Mouse (Mus musculus): ENCODE measurements around the gene Sds. TPM values are rescaled to one million over a fixed set of nuclear protein-coding genes. Genes with fewer than 3 reads are reported as not detected.

The Sds gene
- total RNA-seq, 2 experiments from 2014 or later, result not detected

- no peak for ATAC-seq (replicated peaks; ENCODE audit: poor library complexity)
Observed at GRCm38 (mm10) chr5:120439887-120440670, 36.2 kb upstream of the Sds start.

- peak; percentile 89 for ATAC-seq (replicated peaks; ENCODE audit: poor library complexity)
Observed at GRCm38 (mm10) chr5:120440733-120441132, 35.6 kb upstream of the Sds start.

GRCm38 (mm10) chr5:120447305-120447704, 29.0 kb upstream of the Sds start:
- ATAC-seq (replicated peaks; ENCODE audit: poor library complexity), result no peak

- ATAC-seq (replicated peaks; ENCODE audit: poor library complexity), result peak; percentile 47
Observed at GRCm38 (mm10) chr5:120454756-120455337, 21.5 kb upstream of the Sds start.

- 0 out of 2 replicates have a peak, but pooled peaks have one; percentile 7 for ATAC-seq (replicated peaks; ENCODE audit: poor library complexity)
Observed at GRCm38 (mm10) chr5:120456253-120456652, 20.1 kb upstream of the Sds start.

- no peak for ATAC-seq (replicated peaks; ENCODE audit: poor library complexity)
Observed at GRCm38 (mm10) chr5:120456841-120457554, 19.3 kb upstream of the Sds start.

- peak; percentile 63 for ATAC-seq (replicated peaks; ENCODE audit: poor library complexity)
Observed at GRCm38 (mm10) chr5:120457628-120458027, 18.7 kb upstream of the Sds start.

- ATAC-seq (replicated peaks; ENCODE audit: poor library complexity), result peak; percentile 38
Observed at GRCm38 (mm10) chr5:120459133-120459532, 17.2 kb upstream of the Sds start.

- ATAC-seq (replicated peaks; ENCODE audit: poor library complexity), result no peak
Observed at GRCm38 (mm10) chr5:120461902-120462301, 14.4 kb upstream of the Sds start.

- ATAC-seq (replicated peaks; ENCODE audit: poor library complexity), result 0 out of 2 replicates have a peak, but pooled peaks have one; percentile 18
Observed at GRCm38 (mm10) chr5:120464321-120464720, 12.0 kb upstream of the Sds start.

GRCm38 (mm10) chr5:120465062-120465461, 11.3 kb upstream of the Sds start:
- ATAC-seq (replicated peaks; ENCODE audit: poor library complexity), result no peak

- peak; percentile 89 for ATAC-seq (replicated peaks; ENCODE audit: poor library complexity)
Observed at GRCm38 (mm10) chr5:120465860-120466259, 10.5 kb upstream of the Sds start.

- ATAC-seq (replicated peaks; ENCODE audit: poor library complexity), result peak; percentile 30
Observed at GRCm38 (mm10) chr5:120467026-120467425, 9.3 kb upstream of the Sds start.

- no peak for ATAC-seq (replicated peaks; ENCODE audit: poor library complexity)
Observed at GRCm38 (mm10) chr5:120468336-120468735, 8.0 kb upstream of the Sds start.

GRCm38 (mm10) chr5:120468830-120469229, 7.5 kb upstream of the Sds start:
- no peak for ATAC-seq (replicated peaks; ENCODE audit: poor library complexity)

- no peak for ATAC-seq (replicated peaks; ENCODE audit: poor library complexity)
Observed at GRCm38 (mm10) chr5:120471538-120471937, 4.8 kb upstream of the Sds start.

GRCm38 (mm10) chr5:120472770-120473169, 3.6 kb upstream of the Sds start, which contains the start of gene Sdsl:
Gene Sdsl, minus strand, starts transcription at chr5:120472810.
- ATAC-seq (replicated peaks; ENCODE audit: poor library complexity), result no peak

GRCm38 (mm10) chr5:120473361-120473760, 3.0 kb upstream of the Sds start:
- ATAC-seq (replicated peaks; ENCODE audit: poor library complexity), result peak; percentile 74

GRCm38 (mm10) chr5:120475861-120476260, 465 bp upstream of the Sds start:
- ATAC-seq (replicated peaks; ENCODE audit: poor library complexity), result peak; percentile 59

GRCm38 (mm10) chr5:120477993-120478392, 1.7 kb downstream of the Sds start:
- ATAC-seq (replicated peaks; ENCODE audit: poor library complexity), result no peak

GRCm38 (mm10) chr5:120479538-120479937, 3.2 kb downstream of the Sds start:
- no peak for ATAC-seq (replicated peaks; ENCODE audit: poor library complexity)

- no peak for ATAC-seq (replicated peaks; ENCODE audit: poor library complexity)
Observed at GRCm38 (mm10) chr5:120481205-120481604, 4.9 kb downstream of the Sds start.
